Mouse (Mus musculus): ENCODE measurements around the gene Slc9a8.

GRCm38 (mm10) chr2:167482681-167483080 is 61.2 kb downstream of the Slc9a8 start:
- no peak for TF ChIP-seq CTCF (IDR thresholded peaks at IDR 0.05; ENCODE audit: extremely low read depth, insufficient read length, insufficient replicate concordance, low read depth, low read length)
- no peak for TF ChIP-seq POLR2A (IDR thresholded peaks at IDR 0.05; ENCODE audit: low read depth, low read length)

Measured in small intestine, adult 2 months (tissue).